Comparison of ENCODE assay signal across 12 mouse cellular contexts in genomic region chr9:9083441-9083840, GRCm38 (mm10).
DNase-seq lines count a peak whose midpoint lies in the region; ATAC-seq and TF ChIP-seq lines count a peak whose summit lies in the region.
"Had no signal": no experiment of that assay in that cellular context is flagged by ENCODE, and none has a peak within 500 bp of the region (broad histone marks: within the 10 kb centered on the region; RNA-seq: fewer than 3 reads in every experiment).

No protein-coding gene starts in this region.

- no peak overlapping the region for H3K4me3 ChIP-seq in kidney, embryonic 15.5 days (replicated peaks)
- no peak overlapping the region for H3K4me3 ChIP-seq in gastrocnemius, adult 2 months
- H3K4me3 ChIP-seq: forebrain, embryonic 10.5 days; liver, embryonic 15.5 days had no signal

- no peak; the same call in 1 of the 2 replicates for ATAC-seq in kidney, embryonic 15.5 days (replicated peaks; ENCODE audit: low FRiP score)

- H3K4me1 ChIP-seq in kidney, embryonic 15.5 days = no peaks in the 10 kb centered on the region
- H3K4me1 ChIP-seq: liver, embryonic 15.5 days had no signal

- TF ChIP-seq CTCF in gastrocnemius, adult 2 months (IDR thresholded peaks at IDR 0.05) = peak; percentile 62

- H3K36me3 ChIP-seq in kidney, embryonic 15.5 days = no peaks in the 10 kb centered on the region
- H3K36me3 ChIP-seq: forebrain, embryonic 10.5 days; liver, embryonic 15.5 days had no signal

- H3K27ac ChIP-seq in kidney, embryonic 15.5 days = no peak overlapping the region
- H3K27ac ChIP-seq in gastrocnemius, adult 2 months = no peak overlapping the region
- H3K27ac ChIP-seq: forebrain, embryonic 10.5 days; liver, embryonic 15.5 days had no signal

- no peak overlapping the region for H3K9ac ChIP-seq in kidney, embryonic 15.5 days
- H3K9ac ChIP-seq: liver, embryonic 15.5 days had no signal

- H3K4me2 ChIP-seq in kidney, embryonic 15.5 days = no peak overlapping the region
- H3K4me2 ChIP-seq: liver, embryonic 15.5 days had no signal

- H3K9me3 ChIP-seq in kidney, embryonic 15.5 days (replicated peaks) = no peaks in the 10 kb centered on the region
- H3K9me3 ChIP-seq: forebrain, embryonic 10.5 days; liver, embryonic 15.5 days had no signal

- 71% methylated on average over 2 of the region's 2 CpGs for WGBS in kidney, embryonic 15.5 days

- intact Hi-C loops in gastrocnemius, adult 2 months (cut with DNase I) = loop anchor here (10.0 kb wide), 1 partner anchor 151 kb away; the partner anchor contains the start of gene Arhgap42

- H3K27me3 ChIP-seq in kidney, embryonic 15.5 days = no peaks in the 10 kb centered on the region
- H3K27me3 ChIP-seq: liver, embryonic 15.5 days had no signal

- peak; percentile 70 for DNase-seq in kidney, adult 18-20 months
- peak; percentile 48 for DNase-seq in adipocyte (ENCODE audit: low spot score)
- peak; percentile 37 for DNase-seq in gastrocnemius, adult 2 months
- peak; percentile 71 to 90 for DNase-seq in kidney, postnatal 25 days
- no peak for DNase-seq in left cerebral cortex, adult 11 months (ENCODE audit: low spot score)
- DNase-seq in right cerebral cortex, postnatal 25 days = no peak
- DNase-seq in thymus, adult 18-20 months = no peak
- DNase-seq: cerebellum, adult 11-12 months; right cerebral cortex, postnatal 4 days had no signal

Comparison
In these comparisons a context has a peak if more than half of its experiments do, and no peak if none do; other contexts are left out.
1. DNase-seq: peak in kidney, adult 18-20 months (single experiment), adipocyte (single experiment), gastrocnemius, adult 2 months (single experiment) and kidney, postnatal 25 days (2 of 2); none in left cerebral cortex, adult 11 months (single experiment), right cerebral cortex, postnatal 25 days (single experiment) and thymus, adult 18-20 months (0 of 2).